Mouse (Mus musculus) erythroblast, embryonic 14.5 days (primary cell): ENCODE measurements around the gene Nrbp1. TPM values are rescaled to one million over a fixed set of nuclear protein-coding genes. Genes with fewer than 3 reads are reported as not detected.

Experiments
- H3K27me3 ChIP-seq: 2 replicates; pipeline ENCODE4 v1.6.1; 2012; ENCODE audit warnings: inconsistent platforms; ENCODE audit not compliant: control insufficient read depth
- H3K36me3 ChIP-seq: 2 replicates; pipeline ENCODE4 v1.6.1; 2012; ENCODE audit warnings: mild to moderate bottlenecking, inconsistent platforms; ENCODE audit not compliant: control insufficient read depth
- H3K4me1 ChIP-seq: 2 replicates; pipeline ENCODE4 v1.6.1; 2012; ENCODE audit warnings: inconsistent platforms; ENCODE audit not compliant: control insufficient read depth
- H3K4me3 ChIP-seq: replicated peaks from 2 replicates; pipeline ENCODE3; 2012; ENCODE audit warnings: moderate library complexity, mild to moderate bottlenecking, inconsistent platforms
- H3K9me3 ChIP-seq: 2 replicates; pipeline ENCODE4 v1.6.1; 2012; ENCODE audit warnings: low read length, inconsistent platforms, mixed read lengths; ENCODE audit not compliant: control insufficient read depth
- GATA1 ChIP-seq: IDR thresholded peaks from 2 replicates; pipeline ENCODE4 v1.6.1; 2012; ENCODE audit warnings: low read length, inconsistent platforms, mixed read lengths
- TAL1 ChIP-seq: IDR thresholded peaks from 3 replicates; pipeline ENCODE4 v1.6.1; 2012; ENCODE audit warnings: low read length, inconsistent platforms, mixed read lengths
- polyA plus RNA-seq: library from polyadenylated mRNA; stranded (reverse); fragments of >175 nt; gene quantifications from 2 replicates; pipeline ENCODE4 v1.2.3, GENCODE M21; 2012

The Nrbp1 gene
- 2.3 and 2.6 TPM in 2 replicates for polyA plus RNA-seq

GRCm38 (mm10) chr5:31240637-31241521 lies at the start of gene Nrbp1, which contains the start of gene Gm9970:
Gene Nrbp1, plus strand, starts transcription at chr5:31240864.
Gene Gm9970, minus strand, starts transcription at chr5:31241232.
- Histone ChIP-seq H3K9me3 (no peaks in the 10 kb centered on the region), H3K4me1 (peaks cover 29% of the 10 kb centered on the region), H3K4me3 (peak within 1 kb of the TSS; percentile 94), H3K27me3 (peaks cover 5% of the 10 kb centered on the region), H3K36me3 (peaks cover 24% of the 10 kb centered on the region)
- TF ChIP-seq TAL1 (no peak), GATA1 (no peak)

GRCm38 (mm10) chr5:31192045-31192938 lies 48.4 kb upstream of the Nrbp1 start:
- no peak for TF ChIP-seq TAL1
- TF ChIP-seq GATA1 = no peak
- Histone ChIP-seq H3K4me3 (peak overlapping the region; percentile 89), H3K4me1 (peaks cover 48% of the 10 kb centered on the region), H3K27me3 (no peaks in the 10 kb centered on the region), H3K9me3 (no peaks in the 10 kb centered on the region), H3K36me3 (peaks cover 71% of the 10 kb centered on the region)

GRCm38 (mm10) chr5:31192939-31193630 lies 47.6 kb upstream of the Nrbp1 start, which contains the start of the genes Snx17 and Eif2b4:
Gene Snx17, plus strand, starts transcription at chr5:31193227.
Gene Eif2b4, minus strand, starts transcription at chr5:31193430.
- H3K4me1 ChIP-seq = peaks cover 51% of the 10 kb centered on the region
- peaks cover 71% of the 10 kb centered on the region for H3K36me3 ChIP-seq
- H3K27me3 ChIP-seq = no peaks in the 10 kb centered on the region
- H3K4me3 ChIP-seq = peak within 1 kb of the TSS; percentile 89
- TF ChIP-seq GATA1 (no peak), TAL1 (no peak)
- no peaks in the 10 kb centered on the region for H3K9me3 ChIP-seq

- Histone ChIP-seq H3K9me3 (no peaks in the 10 kb centered on the region), H3K36me3 (peaks cover 71% of the 10 kb centered on the region), H3K27me3 (no peaks in the 10 kb centered on the region), H3K4me3 (peak overlapping the region; percentile 89), H3K4me1 (peaks cover 53% of the 10 kb centered on the region)
- TF ChIP-seq TAL1 (no peak), GATA1 (no peak)
Measured at GRCm38 (mm10) chr5:31193631-31194281, 46.9 kb upstream of the Nrbp1 start.

GRCm38 (mm10) chr5:31194486-31195485 lies 45.9 kb upstream of the Nrbp1 start:
- H3K36me3 ChIP-seq = peaks cover 73% of the 10 kb centered on the region
- peaks cover 55% of the 10 kb centered on the region for H3K4me1 ChIP-seq
- peak overlapping the region; percentile 89 for H3K4me3 ChIP-seq
- no peak for TF ChIP-seq GATA1
- no peak for TF ChIP-seq TAL1
- H3K9me3 ChIP-seq = no peaks in the 10 kb centered on the region
- no peaks in the 10 kb centered on the region for H3K27me3 ChIP-seq

GRCm38 (mm10) chr5:31195671-31196070 lies 45.0 kb upstream of the Nrbp1 start:
- Histone ChIP-seq H3K9me3 (no peaks in the 10 kb centered on the region), H3K27me3 (no peaks in the 10 kb centered on the region), H3K36me3 (peaks cover 73% of the 10 kb centered on the region), H3K4me3 (no peak overlapping the region), H3K4me1 (peaks cover 60% of the 10 kb centered on the region)
- TF ChIP-seq TAL1 = no peak
- TF ChIP-seq GATA1 = no peak

GRCm38 (mm10) chr5:31196207-31196606 lies 44.5 kb upstream of the Nrbp1 start:
- Histone ChIP-seq H3K4me3 (no peak overlapping the region), H3K27me3 (no peaks in the 10 kb centered on the region), H3K9me3 (no peaks in the 10 kb centered on the region), H3K4me1 (peaks cover 57% of the 10 kb centered on the region), H3K36me3 (peaks cover 72% of the 10 kb centered on the region)
- TF ChIP-seq TAL1 (no peak), GATA1 (no peak)
